Mouse (Mus musculus) heart, postnatal 0 days (tissue): Measurements from ENCODE around the gene Bcl2l15. TPM values are rescaled to one million over a fixed set of nuclear protein-coding genes. Genes with fewer than 3 reads are reported as not detected.
"Not testable (repeated sequence)": the region's sequence is repeated elsewhere in the genome, so short reads cannot be mapped to it uniquely, and the experiment has no call there.

Experiments
- ATAC-seq: fragments of 200-750 bp; cut with Nextera tagmentation; 2 replicates; pipeline ENCODE4 v1.8.0; 2017; ENCODE audit warnings: low read depth, moderate number of reproducible peaks, moderate library complexity; ENCODE audit not compliant: insufficient read depth
- DNase-seq: peaks from one replicate; pipeline ENCODE4 v3.0.0-alpha.2; 2016; ENCODE audit warnings: low spot score
- H3K27ac ChIP-seq: fragments of 300-500 bp; sonication (generic); 2 replicates; pipeline ENCODE4 v1.5.1; 2014; ENCODE audit warnings: low read depth, mild to moderate bottlenecking
- H3K27me3 ChIP-seq: fragments of 300-500 bp; sonication (generic); 2 replicates; pipeline ENCODE4 v1.6.1; 2014; ENCODE audit warnings: low read length, mixed read lengths; ENCODE audit not compliant: control insufficient read depth, insufficient read depth
- H3K36me3 ChIP-seq: fragments of 300-500 bp; sonication (generic); replicated peaks from 2 replicates; pipeline ENCODE4 v1.6.1; 2014; ENCODE audit warnings: low read length, mixed read lengths; ENCODE audit not compliant: control insufficient read depth, insufficient read depth
- H3K4me1 ChIP-seq: fragments of 300-500 bp; sonication (generic); 2 replicates; pipeline ENCODE4 v1.6.1; 2014; ENCODE audit warnings: antibody characterized with exemption; ENCODE audit not compliant: control insufficient read depth, insufficient read depth
- H3K4me2 ChIP-seq: fragments of 300-500 bp; sonication (generic); 2 replicates; pipeline ENCODE4 v1.6.1; 2014; ENCODE audit warnings: low read depth, mild to moderate bottlenecking, low read length, moderate library complexity
- H3K4me3 ChIP-seq: fragments of 300-500 bp; sonication (generic); 2 replicates; pipeline ENCODE4 v1.5.1; 2014; ENCODE audit warnings: low read depth, low read length
- H3K9ac ChIP-seq: fragments of 300-500 bp; sonication (generic); replicated peaks from 2 replicates; pipeline ENCODE4 v1.6.1; 2014; ENCODE audit warnings: low read depth, low read length, mixed read lengths
- H3K9me3 ChIP-seq: fragments of 300-500 bp; sonication (generic); replicated peaks from 2 replicates; pipeline ENCODE4 v1.6.1; 2016; ENCODE audit warnings: low read length; ENCODE audit not compliant: control insufficient read depth
- CTCF ChIP-seq: IDR thresholded peaks from 2 replicates; pipeline ENCODE4 v1.5.1; 2016; ENCODE audit warnings: antibody characterized with exemption, control low read depth, low read depth
- EP300 ChIP-seq: IDR thresholded peaks from 2 replicates; pipeline ENCODE4 v1.6.1; 2016; ENCODE audit warnings: antibody characterized with exemption, low read depth
- WGBS: fragments of 180-500 bp; shearing (Covaris S2); extraction: QIAGEN DNeasy Blood & Tissue Kit; methylation state at CpG from one replicate; pipeline ENCODE4 v1.1.7; 2014; 5-methylcytosine and 5-hydroxymethylcytosine counted together
- polyA plus RNA-seq: library from polyadenylated mRNA; unstranded; fragments of >200 nt; fragmentation: Nextera tagmentation; extraction: Ambion mirVana; gene quantifications from 2 replicates; pipeline ENCODE4 v1.2.1, GENCODE M21; 2015
- total RNA-seq: library from RNA; depleted of rRNA; stranded (reverse); fragments of >200 nt; gene quantifications from 2 replicates; pipeline ENCODE4 v1.2.3, GENCODE M21; 2014; ENCODE audit warnings: low replicate concordance

Gene Bcl2l15
- total and polyA plus RNA-seq, 2 experiments from 2014 or later, result 0.15 TPM; not detected in 1

- DNase-seq (no peak), ATAC-seq (no peak)
- Histone ChIP-seq H3K36me3 (no peaks in the 10 kb centered on the region), H3K27me3 (no peaks in the 10 kb centered on the region), H3K9ac (no peak overlapping the region), H3K27ac (no peak overlapping the region), H3K4me1 (peaks cover 5% of the 10 kb centered on the region), H3K9me3 (no peaks in the 10 kb centered on the region), H3K4me2 (no peak overlapping the region), H3K4me3 (no peak overlapping the region)
- no peak for TF ChIP-seq EP300
- TF ChIP-seq CTCF, result no peak
- 87% methylated on average over 2 of the region's 2 CpGs for WGBS
These were observed 1.6 kb downstream of the Bcl2l15 start for GRCm38 (mm10) chr3:103834001-103834400.

- TF ChIP-seq EP300, result no peak
- no peak for TF ChIP-seq CTCF
- Histone ChIP-seq H3K36me3 (no peaks in the 10 kb centered on the region), H3K4me1 (peaks cover 5% of the 10 kb centered on the region), H3K9ac (no peak overlapping the region), H3K4me3 (no peak overlapping the region), H3K4me2 (no peak overlapping the region), H3K27ac (no peak overlapping the region), H3K27me3 (no peaks in the 10 kb centered on the region), H3K9me3 (no peaks in the 10 kb centered on the region)
- no peak for DNase-seq
- WGBS, result 77% methylated on average over 6 of the region's 6 CpGs
- no peak for ATAC-seq
These were observed 3.0 kb downstream of the Bcl2l15 start for GRCm38 (mm10) chr3:103835272-103835950.

GRCm38 (mm10) chr3:103835951-103836310 is 3.5 kb downstream of the Bcl2l15 start:
- H3K4me3 ChIP-seq, result no peak overlapping the region
- 74% methylated on average over 10 of the region's 10 CpGs for WGBS
- H3K36me3 ChIP-seq, result no peaks in the 10 kb centered on the region
- no peaks in the 10 kb centered on the region for H3K27me3 ChIP-seq
- no peak overlapping the region for H3K4me2 ChIP-seq
- no peak for ATAC-seq
- H3K9ac ChIP-seq, result no peak overlapping the region
- DNase-seq, result no peak
- H3K4me1 ChIP-seq, result peaks cover 5% of the 10 kb centered on the region
- no peak overlapping the region for H3K27ac ChIP-seq
- no peaks in the 10 kb centered on the region for H3K9me3 ChIP-seq
- TF ChIP-seq EP300, result no peak
- no peak for TF ChIP-seq CTCF

GRCm38 (mm10) chr3:103836453-103836852 is 4.1 kb downstream of the Bcl2l15 start:
- WGBS, result 95% methylated on average over 5 of the region's 5 CpGs
- no peak overlapping the region for H3K4me3 ChIP-seq

GRCm38 (mm10) chr3:103839711-103840110 is 7.3 kb downstream of the Bcl2l15 start:
- Histone ChIP-seq H3K27me3 (no peaks in the 10 kb centered on the region), H3K4me1 (no peaks in the 10 kb centered on the region), H3K9me3 (no peaks in the 10 kb centered on the region), H3K9ac (no peak overlapping the region), H3K4me2 (no peak overlapping the region), H3K36me3 (no peaks in the 10 kb centered on the region), H3K4me3 (no peak overlapping the region), H3K27ac (no peak overlapping the region)
- TF ChIP-seq CTCF, result no peak
- TF ChIP-seq EP300, result no peak
- WGBS, result 86% methylated on average over 6 of the region's 6 CpGs
- DNase-seq, result no peak
- no peak for ATAC-seq

More at GRCm38 (mm10) chr3:103836453-103836852, 4.1 kb downstream of the Bcl2l15 start:
- ATAC-seq (no peak), DNase-seq (no peak)
- Histone ChIP-seq H3K27ac (no peak overlapping the region), H3K9me3 (no peaks in the 10 kb centered on the region), H3K4me2 (no peak overlapping the region), H3K9ac (no peak overlapping the region), H3K36me3 (no peaks in the 10 kb centered on the region), H3K27me3 (no peaks in the 10 kb centered on the region), H3K4me1 (peaks cover 5% of the 10 kb centered on the region)
- TF ChIP-seq EP300 (no peak), CTCF (no peak)

GRCm38 (mm10) chr3:103840195-103840594 is 7.8 kb downstream of the Bcl2l15 start:
- H3K4me3 ChIP-seq, H3K27ac ChIP-seq, H3K4me2 ChIP-seq, ATAC-seq, H3K4me1 ChIP-seq, H3K27me3 ChIP-seq, DNase-seq, H3K9me3 ChIP-seq, H3K36me3 ChIP-seq, H3K9ac ChIP-seq: not testable (repeated sequence)
- WGBS, result 80% methylated on average over 3 of the region's 3 CpGs

- not testable (repeated sequence) for H3K27ac ChIP-seq, H3K4me3 ChIP-seq, H3K36me3 ChIP-seq, ATAC-seq, H3K9me3 ChIP-seq, H3K9ac ChIP-seq, H3K27me3 ChIP-seq, H3K4me1 ChIP-seq, DNase-seq, H3K4me2 ChIP-seq
- WGBS, result 86% methylated on average over 7 of the region's 7 CpGs
These were observed 8.5 kb downstream of the Bcl2l15 start for GRCm38 (mm10) chr3:103840946-103841345.
